8 mouse cellular contexts compared by ENCODE assay signal in genomic region chr5:107921400-107922252, GRCm38 (mm10). TPM values are rescaled to one million over a fixed set of nuclear protein-coding genes. Genes with fewer than 3 reads are reported as not detected.
DNase-seq lines count a peak whose midpoint lies in the region; ATAC-seq and TF ChIP-seq lines count a peak whose summit lies in the region.

No protein-coding gene starts in this region.

- H3K4me3 ChIP-seq in testis, adult 2 months (ENCODE audit: control insufficient read depth, low read depth, low read length) = no peak overlapping the region
- H3K4me3 ChIP-seq in liver, postnatal 0 days (ENCODE audit: low read depth, low read length) = no peak overlapping the region

- no peak overlapping the region for H3K27ac ChIP-seq in testis, adult 2 months (ENCODE audit: control insufficient read depth, insufficient read depth, low read depth, low read length)
- no peak overlapping the region for H3K27ac ChIP-seq in liver, postnatal 0 days (ENCODE audit: low read depth)

- H3K9me3 ChIP-seq in liver, postnatal 0 days (ENCODE audit: low read length) = no peaks in the 10 kb centered on the region

- no peak for TF ChIP-seq EP300 in liver, postnatal 0 days (IDR thresholded peaks at IDR 0.05; ENCODE audit: low read depth)

- H3K9ac ChIP-seq in liver, postnatal 0 days (replicated peaks) = no peak overlapping the region

- H3K4me1 ChIP-seq in testis, adult 2 months (ENCODE audit: control insufficient read depth, insufficient read depth, low read length) = no peaks in the 10 kb centered on the region
- H3K4me1 ChIP-seq in liver, postnatal 0 days (ENCODE audit: insufficient read depth) = no peaks in the 10 kb centered on the region

- ATAC-seq in liver, postnatal 0 days = peak; percentile 64

- H3K27me3 ChIP-seq in testis, adult 2 months (ENCODE audit: control insufficient read depth, insufficient read depth, low read length) = no peaks in the 10 kb centered on the region
- H3K27me3 ChIP-seq in liver, postnatal 0 days (ENCODE audit: insufficient read depth, low read length) = no peaks in the 10 kb centered on the region

- peak; percentile 18 for DNase-seq in adrenal gland, adult 2 months
- DNase-seq in adrenal gland, postnatal 25 days = no peak
- DNase-seq in testis, postnatal 10 days (ENCODE audit: low spot score) = no peak
- DNase-seq in embryo, embryonic 10.5 days (ENCODE audit: low spot score) = peak; percentile 88
- peak; percentile 90 for DNase-seq in induced T-regulatory cell, adult 2 months (ENCODE audit: low read depth)
- DNase-seq in liver, postnatal 0 days = no peak
- peak; percentile 51 for DNase-seq in retina, postnatal 7 days (ENCODE audit: low read depth, low spot score)

- peak; percentile 25; the same call in 1 of the 2 replicates for TF ChIP-seq CTCF in testis, adult 2 months (IDR thresholded peaks at IDR 0.05; ENCODE audit: control insufficient read depth, insufficient read depth, insufficient replicate concordance, low read depth, low read length)
- peak; percentile 94 for TF ChIP-seq CTCF in liver, postnatal 0 days (IDR thresholded peaks at IDR 0.05; ENCODE audit: low read depth)

- H3K4me2 ChIP-seq in liver, postnatal 0 days (ENCODE audit: low read depth, low read length) = no peak overlapping the region

- no peak for TF ChIP-seq POLR2A in testis, adult 2 months (IDR thresholded peaks at IDR 0.05; ENCODE audit: control insufficient read depth, low read depth, low read length)

- H3K36me3 ChIP-seq in testis, adult 2 months (ENCODE audit: control insufficient read depth, insufficient read depth, low read length) = no peaks in the 10 kb centered on the region
- H3K36me3 ChIP-seq in liver, postnatal 0 days (replicated peaks; ENCODE audit: insufficient read depth, low read length) = no peaks in the 10 kb centered on the region

- 73% methylated on average over 2 of the region's 2 CpGs for WGBS in liver, postnatal 0 days (ENCODE audit: insufficient replicate concordance)

RNA-seq across cellular contexts. Expression of gene Rpl5, which starts 21.3 kb away (rescaled TPM):
- 10 to 100 TPM; 45.6 to 62.3 TPM for total RNA-seq in adrenal gland, adult 2 months (2021)
- 9.9 and 18.3 TPM in 2 replicates for polyA plus RNA-seq in adrenal gland, adult 2 months (2012; rRNA removed)
- total RNA-seq in adrenal gland, postnatal 25 days (2021) = 71.3 and 77.7 TPM in 2 replicates
- polyA plus RNA-seq in testis, adult 2 months (2012; rRNA removed) = 20.7 and 20.9 TPM in 2 replicates
- polyA plus RNA-seq in liver, postnatal 0 days (2015; fragmentation: Nextera tagmentation; extraction: Ambion mirVana) = 20.2 TPM in 2 replicates

RNA-seq across cellular contexts. Expression of gene Evi5, which starts 46.7 kb away (rescaled TPM):
- total RNA-seq in adrenal gland, adult 2 months (2021) = 10 to 100 TPM; 55.3 to 61.6 TPM
- polyA plus RNA-seq in adrenal gland, adult 2 months (2012; rRNA removed) = 14.2 and 15.7 TPM in 2 replicates
- total RNA-seq in adrenal gland, postnatal 25 days (2021) = 63.0 TPM in 2 replicates
- polyA plus RNA-seq in testis, adult 2 months (2012; rRNA removed) = 11.3 and 15.1 TPM in 2 replicates
- polyA plus RNA-seq in liver, postnatal 0 days (2015; fragmentation: Nextera tagmentation; extraction: Ambion mirVana) = 68.4 and 73.5 TPM in 2 replicates

Comparison
In these comparisons a context has a peak if more than half of its experiments do, and no peak if none do; other contexts are left out.
1. DNase-seq: peak in adrenal gland, adult 2 months (single experiment), embryo, embryonic 10.5 days (single experiment), induced T-regulatory cell, adult 2 months (single experiment) and retina, postnatal 7 days (single experiment); none in adrenal gland, postnatal 25 days (single experiment), testis, postnatal 10 days (single experiment) and liver, postnatal 0 days (single experiment).